Comparison of ENCODE assay signal across 8 mouse cellular contexts in genomic region chr11:72689551-72690510, GRCm38 (mm10). TPM values are rescaled to one million over a fixed set of nuclear protein-coding genes. Genes with fewer than 3 reads are reported as not detected.
A peak's percentile ranks its signal among the peaks of the same experiment; 100 is the strongest.
DNase-seq lines count a peak whose midpoint lies in the region; ATAC-seq and TF ChIP-seq lines count a peak whose summit lies in the region.

Gene Ankfy1, plus strand, starts transcription at chr11:72690006.

- H3K36me3 ChIP-seq in ES-E14 (ENCODE audit: control insufficient read depth, insufficient read depth, low read length, poor library complexity, severe bottlenecking) = peaks cover 2% of the 10 kb centered on the region; the same call in 1 of the 2 replicates
- peaks cover 5% of the 10 kb centered on the region; the same call in 1 of the 2 replicates for H3K36me3 ChIP-seq in forebrain, embryonic 15.5 days

- peak; percentile 97 for DNase-seq in ES-E14 (ENCODE audit: low read depth, low spot score)
- DNase-seq in cerebellum, adult 11-12 months = peak; percentile 89
- DNase-seq in heart, postnatal 25 days (ENCODE audit: low spot score) = peak; percentile 92
- peak; percentile 91 to 96 for DNase-seq in layer of hippocampus, adult 18-20 months (ENCODE audit: low spot score in 2 of 2)
- peak; percentile 99 for DNase-seq in lung, adult 2 months
- DNase-seq in thymus, adult 18-20 months = peak; percentile 92 to 96

- peak; percentile 98 for ATAC-seq in forebrain, embryonic 15.5 days (replicated peaks)
- ATAC-seq in neutrophil, adult 5-6 weeks (ENCODE audit: extremely low read depth, insufficient number of reproducible peaks, low FRiP score, poor library complexity, severe bottlenecking) = peak; percentile 97

- peak within 1 kb of the TSS; percentile 83 for H3K4me2 ChIP-seq in forebrain, embryonic 15.5 days (replicated peaks)

- H3K9me3 ChIP-seq in ES-E14 (ENCODE audit: control insufficient read depth, insufficient read depth, low read depth, low read length) = no peaks in the 10 kb centered on the region
- no peaks in the 10 kb centered on the region for H3K9me3 ChIP-seq in forebrain, embryonic 15.5 days

- TF ChIP-seq CTCF in lung, adult 2 months (IDR thresholded peaks at IDR 0.05; ENCODE audit: insufficient read depth, low read length) = no peak

- H3K27ac ChIP-seq in ES-E14 (ENCODE audit: insufficient read depth, low read depth, low read length, poor library complexity, severe bottlenecking) = 0 out of 2 replicates have a peak within 1 kb of the TSS, but pooled peaks have one; percentile 56
- H3K27ac ChIP-seq in forebrain, embryonic 15.5 days (replicated peaks) = peak within 1 kb of the TSS; percentile 92

- intact Hi-C loops in heart, postnatal 25 days (cut with DNase I) = loop anchor here (2.0 to 5.0 kb wide), 2 partner anchors 88 to 105 kb away; no protein-coding TSS in a partner anchor

- WGBS in forebrain, embryonic 15.5 days = under 1% methylated on average over 56 of the region's 56 CpGs
- WGBS in lung, adult 2 months = 1% methylated on average over 56 of the region's 56 CpGs

- peak within 1 kb of the TSS; percentile 64 to 88 for H3K4me3 ChIP-seq in ES-E14 (ENCODE audit: insufficient read depth in 1 of 2, low read depth in 1 of 2, low read length in 2 of 2, poor library complexity in 1 of 2, severe bottlenecking in 1 of 2)
- peak within 1 kb of the TSS; percentile 86 for H3K4me3 ChIP-seq in forebrain, embryonic 15.5 days
- H3K4me3 ChIP-seq in lung, adult 2 months (replicated peaks; ENCODE audit: extremely low read depth, low read depth, low read length) = peak within 1 kb of the TSS; percentile 93

- H3K4me1 ChIP-seq in ES-E14 (ENCODE audit: control insufficient read depth in 2 of 2, insufficient read depth in 2 of 2, low read length in 2 of 2, poor library complexity in 1 of 2) = peaks cover 4 to 8% of the 10 kb centered on the region in 2 experiments
- H3K4me1 ChIP-seq in forebrain, embryonic 15.5 days = peaks cover 30% of the 10 kb centered on the region
- H3K4me1 ChIP-seq in lung, adult 2 months (ENCODE audit: control insufficient read depth, insufficient read depth, low read length) = peaks cover 18% of the 10 kb centered on the region

- H3K9ac ChIP-seq in ES-E14 (ENCODE audit: insufficient read depth, low read depth, low read length, poor library complexity, severe bottlenecking) = peak within 1 kb of the TSS; percentile 91
- peak within 1 kb of the TSS; percentile 87 for H3K9ac ChIP-seq in forebrain, embryonic 15.5 days (replicated peaks)

- peak; percentile 93 for TF ChIP-seq POLR2A in lung, adult 2 months (IDR thresholded peaks at IDR 0.05; ENCODE audit: borderline replicate concordance, extremely low read depth, low read depth, low read length)

- in situ Hi-C loops in ES-E14 (cut with MboI; ENCODE audit: low sequenced_read_pairs in 2 of 2, unreplicated experiment in 2 of 2) = no loop called here

- no peaks in the 10 kb centered on the region for H3K27me3 ChIP-seq in forebrain, embryonic 15.5 days

TF ChIP-seq in ES-E14, 5 proteins besides CTCF, POLR2A, EP300 and RAD21:
- TF ChIP-seq HCFC1 (IDR thresholded peaks at IDR 0.05; ENCODE audit: borderline replicate concordance, insufficient read depth, low read length) (peak; percentile 71; the same call in 1 of the 2 replicates), CHD2 (IDR thresholded peaks at IDR 0.05; ENCODE audit: low read depth, low read length) (peak; percentile 99), MAFK (IDR thresholded peaks at IDR 0.05; ENCODE audit: insufficient read depth, low read depth, low read length) (no peak)

RNA-seq across cellular contexts. Expression of gene Ankfy1, which starts in this region (rescaled TPM):
- 29.8 and 31.5 TPM in 2 replicates for total RNA-seq in ES-E14 (2012; rRNA removed)
- polyA plus RNA-seq in forebrain, embryonic 15.5 days (2015; fragmentation: Nextera tagmentation; extraction: Ambion mirVana) = 27.1 and 28.0 TPM in 2 replicates
- 10 to 100 TPM; 16.6 to 18.5 TPM for total RNA-seq in heart, postnatal 25 days (2021)
- 10 to 100 TPM; 33.1 to 35.0 TPM for total RNA-seq in layer of hippocampus, adult 18-20 months (2021)
- polyA plus RNA-seq in lung, adult 2 months (2012; rRNA removed) = 22.9 and 33.4 TPM in 2 replicates
- total RNA-seq in neutrophil, adult 5-6 weeks (2017) = 101 and 106 TPM in 2 replicates

Comparison
In these comparisons a context has a peak if more than half of its experiments do, and no peak if none do; other contexts are left out.
1. Peak in every context shown above with its lines: DNase-seq, ATAC-seq, H3K4me3 ChIP-seq and H3K27ac ChIP-seq.